Mouse (Mus musculus) kidney, postnatal 0 days (tissue): ENCODE measurements around the gene Mrpl18. TPM values are rescaled to one million over a fixed set of nuclear protein-coding genes. Genes with fewer than 3 reads are reported as not detected.
"Not testable (repeated sequence)": the region's sequence is repeated elsewhere in the genome, so short reads cannot be mapped to it uniquely, and the experiment has no call there.

ENCODE experiments used
- ATAC-seq: fragments of 200-750 bp; cut with Nextera tagmentation; replicated peaks from 2 replicates; pipeline ENCODE4 v1.8.0; 2017; ENCODE audit warnings: low read depth, moderate number of reproducible peaks, moderate TSS enrichment, moderate library complexity; ENCODE audit not compliant: low FRiP score
- DNase-seq: peaks from one replicate; pipeline ENCODE4 v3.0.0-alpha.2; 2016; ENCODE audit warnings: low spot score
- H3K27ac ChIP-seq: fragments of 300-500 bp; sonication (generic); 2 replicates; pipeline ENCODE4 v1.5.1; 2014; ENCODE audit warnings: mild to moderate bottlenecking
- H3K27me3 ChIP-seq: fragments of 300-500 bp; sonication (generic); 2 replicates; pipeline ENCODE4 v1.6.1; 2014; ENCODE audit warnings: low read length, mixed read lengths; ENCODE audit not compliant: insufficient read depth
- H3K36me3 ChIP-seq: fragments of 300-500 bp; sonication (generic); 2 replicates; pipeline ENCODE4 v1.6.1; 2014; ENCODE audit warnings: low read length, mixed read lengths; ENCODE audit not compliant: insufficient read depth
- H3K4me1 ChIP-seq: fragments of 300-500 bp; sonication (generic); replicated peaks from 2 replicates; pipeline ENCODE4 v1.6.1; 2014; ENCODE audit warnings: antibody characterized with exemption, low read length, mixed read lengths; ENCODE audit not compliant: insufficient read depth
- H3K4me2 ChIP-seq: fragments of 300-500 bp; sonication (generic); 2 replicates; pipeline ENCODE4 v1.6.1; 2014; ENCODE audit warnings: mild to moderate bottlenecking, low read length, moderate library complexity, mixed read lengths
- H3K4me3 ChIP-seq: fragments of 300-500 bp; sonication (generic); replicated peaks from 2 replicates; pipeline ENCODE4 v1.5.1; 2014; ENCODE audit warnings: low read depth, low read length
- H3K9ac ChIP-seq: fragments of 300-500 bp; sonication (generic); 2 replicates; pipeline ENCODE4 v1.6.1; 2014; ENCODE audit warnings: low read depth, low read length
- H3K9me3 ChIP-seq: fragments of 300-500 bp; sonication (generic); replicated peaks from 2 replicates; pipeline ENCODE4 v1.6.1; 2016; ENCODE audit warnings: low read length, inconsistent platforms, mixed read lengths
- CTCF ChIP-seq: IDR thresholded peaks from 2 replicates; pipeline ENCODE4 v1.5.1; 2016; ENCODE audit warnings: antibody characterized with exemption, low read depth, mild to moderate bottlenecking, moderate library complexity
- WGBS: fragments of 180-500 bp; shearing (Covaris S2); extraction: QIAGEN DNeasy Blood & Tissue Kit; methylation state at CpG from one replicate; pipeline ENCODE4 v1.1.7; 2014; 5-methylcytosine and 5-hydroxymethylcytosine counted together
- polyA plus RNA-seq: library from polyadenylated mRNA; unstranded; fragments of >200 nt; fragmentation: Nextera tagmentation; extraction: Ambion mirVana; gene quantifications from 2 replicates; pipeline ENCODE4 v1.2.1, GENCODE M21; 2015

The Mrpl18 gene
- polyA plus RNA-seq, 1 experiment from 2014 or later: 133 TPM

GRCm38 (mm10) chr17:12904349-12904748, 11.8 kb downstream of the Mrpl18 start:
- DNase-seq (no peak), ATAC-seq (no peak)
- Histone ChIP-seq H3K4me3 (no peak overlapping the region), H3K4me2 (no peak overlapping the region), H3K9me3 (no peaks in the 10 kb centered on the region), H3K9ac (no peak overlapping the region), H3K36me3 (peaks cover 8% of the 10 kb centered on the region; the same call in 1 of the 2 replicates), H3K27ac (no peak overlapping the region), H3K4me1 (no peaks in the 10 kb centered on the region), H3K27me3 (no peaks in the 10 kb centered on the region)
- WGBS: 64% methylated on average over 1 of the region's 1 CpGs
- no peak for TF ChIP-seq CTCF

GRCm38 (mm10) chr17:12903372-12904333, 12.5 kb downstream of the Mrpl18 start:
- ATAC-seq (no peak), DNase-seq (peak; percentile 20)
- H3K27ac ChIP-seq: no peak overlapping the region
- no peak for TF ChIP-seq CTCF
- no peaks in the 10 kb centered on the region for H3K4me1 ChIP-seq
- 42% methylated on average over 11 of the region's 12 CpGs for WGBS
- peaks cover 8% of the 10 kb centered on the region; the same call in 1 of the 2 replicates for H3K36me3 ChIP-seq
- H3K9me3 ChIP-seq: no peaks in the 10 kb centered on the region
- H3K27me3 ChIP-seq: no peaks in the 10 kb centered on the region
- no peak overlapping the region for H3K4me3 ChIP-seq
- no peak overlapping the region for H3K9ac ChIP-seq
- no peak overlapping the region for H3K4me2 ChIP-seq

- Histone ChIP-seq H3K27me3 (no peaks in the 10 kb centered on the region), H3K4me3 (no peak overlapping the region), H3K36me3 (peaks cover 8% of the 10 kb centered on the region; the same call in 1 of the 2 replicates), H3K9ac (no peak overlapping the region), H3K4me1 (no peaks in the 10 kb centered on the region), H3K4me2 (no peak overlapping the region), H3K27ac (no peak overlapping the region), H3K9me3 (no peaks in the 10 kb centered on the region)
- TF ChIP-seq CTCF: no peak
- DNase-seq (no peak), ATAC-seq (no peak)
- 94% methylated on average over 6 of the region's 6 CpGs for WGBS
These were observed 13.9 kb downstream of the Mrpl18 start for GRCm38 (mm10) chr17:12902291-12902690.

GRCm38 (mm10) chr17:12898607-12899006, 17.5 kb downstream of the Mrpl18 start:
- WGBS: 40% methylated on average over 2 of the region's 2 CpGs
- not testable (repeated sequence) for H3K27me3 ChIP-seq, ATAC-seq, H3K4me1 ChIP-seq, H3K9ac ChIP-seq, H3K36me3 ChIP-seq, H3K27ac ChIP-seq, H3K4me3 ChIP-seq, H3K9me3 ChIP-seq, H3K4me2 ChIP-seq
- peak; percentile 21 for DNase-seq

GRCm38 (mm10) chr17:12897674-12898073, 18.5 kb downstream of the Mrpl18 start:
- DNase-seq: no peak
- H3K4me3 ChIP-seq: no peak overlapping the region
- no peaks in the 10 kb centered on the region for H3K4me1 ChIP-seq
- no peak for TF ChIP-seq CTCF
- no peaks in the 10 kb centered on the region for H3K27me3 ChIP-seq
- H3K9me3 ChIP-seq: no peaks in the 10 kb centered on the region
- H3K4me2 ChIP-seq: no peak overlapping the region
- peaks cover 4% of the 10 kb centered on the region; the same call in 1 of the 2 replicates for H3K36me3 ChIP-seq
- H3K27ac ChIP-seq: no peak overlapping the region
- no peak for ATAC-seq
- WGBS: 83% methylated on average over 5 of the region's 5 CpGs
- H3K9ac ChIP-seq: no peak overlapping the region

- H3K4me1 ChIP-seq: no peaks in the 10 kb centered on the region
- no peak for DNase-seq
These were observed 24.1 kb downstream of the Mrpl18 start for GRCm38 (mm10) chr17:12892033-12892432.

More at GRCm38 (mm10) chr17:12892033-12892432, 24.1 kb downstream of the Mrpl18 start:
- WGBS: 89% methylated on average over 9 of the region's 9 CpGs
- H3K36me3 ChIP-seq: no peaks in the 10 kb centered on the region
- H3K9ac ChIP-seq: no peak overlapping the region
- no peak for ATAC-seq
- no peak overlapping the region for H3K27ac ChIP-seq
- H3K9me3 ChIP-seq: no peaks in the 10 kb centered on the region
- no peaks in the 10 kb centered on the region for H3K27me3 ChIP-seq
- H3K4me2 ChIP-seq: no peak overlapping the region
- H3K4me3 ChIP-seq: no peak overlapping the region
- TF ChIP-seq CTCF: no peak
